In the genomic region with DNA sequence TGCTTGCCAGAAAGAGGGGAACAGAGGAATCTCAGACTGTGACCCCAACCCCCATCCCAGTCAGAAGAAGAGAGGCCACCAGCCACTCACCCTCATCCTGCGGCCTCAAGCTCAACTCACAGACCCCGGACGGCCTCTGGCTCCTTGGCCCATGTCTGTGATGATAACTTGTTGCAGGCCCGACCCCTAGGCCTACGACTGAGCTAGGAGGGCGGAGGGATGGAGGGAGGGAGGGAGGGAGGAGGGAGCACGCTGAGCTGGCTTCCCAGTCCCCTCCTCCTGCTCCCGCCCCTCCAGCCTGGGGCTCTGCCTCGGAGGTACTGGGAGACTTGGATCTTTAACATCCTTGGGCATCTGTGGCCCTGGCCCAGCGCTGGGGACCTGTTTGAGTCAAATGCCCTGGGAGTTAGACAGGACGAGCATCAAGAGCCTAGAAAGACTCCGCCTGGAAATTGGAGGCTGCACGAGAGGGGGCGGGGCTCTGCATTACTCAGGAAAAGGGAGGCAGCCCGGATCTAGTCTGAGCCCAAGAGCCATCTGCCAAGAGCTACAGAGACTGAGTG, we compare ENCODE assay signal across 7 mouse cellular contexts. TPM values are rescaled to one million over a fixed set of nuclear protein-coding genes. Genes with fewer than 3 reads are reported as not detected.
DNase-seq lines count a peak whose midpoint lies in the region; ATAC-seq and TF ChIP-seq lines count a peak whose summit lies in the region.

No protein-coding gene starts in this region.

- peak overlapping the region; percentile 74 for H3K27ac ChIP-seq in embryonic facial prominence, embryonic 14.5 days (replicated peaks; ENCODE audit: low read depth, low read length)
- H3K27ac ChIP-seq in heart, embryonic 11.5 days (ENCODE audit: low read depth, low read length) = peak overlapping the region; percentile 85
- peak overlapping the region; percentile 91 for H3K27ac ChIP-seq in kidney, embryonic 15.5 days
- H3K27ac ChIP-seq in liver, adult 2 months (replicated peaks; ENCODE audit: insufficient read depth, low read depth, low read length) = peak overlapping the region; percentile 43; the same call in 1 of the 2 replicates
- H3K27ac ChIP-seq in neural tube, embryonic 11.5 days (ENCODE audit: low read depth, low read length) = 0 out of 2 replicates have a peak overlapping the region, but pooled peaks have one; percentile 10

- DNase-seq in brain, embryonic 14.5 days (ENCODE audit: low read depth) = peak; percentile 84
- DNase-seq in embryonic facial prominence, embryonic 14.5 days (ENCODE audit: low spot score) = peak; percentile 87
- DNase-seq in liver, adult 2 months (ENCODE audit: extremely low read depth, low read depth, low spot score) = no peak
- DNase-seq in neural tube, embryonic 11.5 days (ENCODE audit: low spot score) = peak; percentile 73
- peak; percentile 71 for DNase-seq in urinary bladder, postnatal 25 days (ENCODE audit: low spot score)

- TF ChIP-seq CTCF in brain, embryonic 14.5 days (IDR thresholded peaks at IDR 0.05; ENCODE audit: borderline replicate concordance, extremely low read depth, insufficient read depth, insufficient read length) = no peak
- no peak for TF ChIP-seq CTCF in liver, adult 2 months (IDR thresholded peaks at IDR 0.05; ENCODE audit: low read depth, low read length)

- ATAC-seq in embryonic facial prominence, embryonic 14.5 days (ENCODE audit: low read depth) = peak; percentile 67
- ATAC-seq in heart, embryonic 11.5 days (replicated peaks; ENCODE audit: insufficient number of reproducible peaks, low FRiP score, low TSS enrichment) = peak; percentile 41
- ATAC-seq in kidney, embryonic 15.5 days (replicated peaks; ENCODE audit: low FRiP score) = peak; percentile 57
- peak; percentile 29; the same call in 1 of the 2 replicates for ATAC-seq in neural tube, embryonic 11.5 days (ENCODE audit: insufficient read depth, low FRiP score, low TSS enrichment)

- H3K27me3 ChIP-seq in embryonic facial prominence, embryonic 14.5 days (replicated peaks; ENCODE audit: control insufficient read depth, insufficient read depth, low read length) = no peaks in the 10 kb centered on the region
- no peaks in the 10 kb centered on the region for H3K27me3 ChIP-seq in heart, embryonic 11.5 days (ENCODE audit: control insufficient read depth, insufficient read depth, low read length)
- H3K27me3 ChIP-seq in kidney, embryonic 15.5 days = no peaks in the 10 kb centered on the region
- no peaks in the 10 kb centered on the region for H3K27me3 ChIP-seq in liver, adult 2 months (ENCODE audit: control insufficient read depth, insufficient read depth, low read length)
- no peaks in the 10 kb centered on the region for H3K27me3 ChIP-seq in neural tube, embryonic 11.5 days (ENCODE audit: control insufficient read depth, insufficient read depth, low read length)

- H3K4me3 ChIP-seq in embryonic facial prominence, embryonic 14.5 days (ENCODE audit: low read depth, low read length) = peak overlapping the region; percentile 38
- H3K4me3 ChIP-seq in heart, embryonic 11.5 days (ENCODE audit: low read depth, low read length) = peak overlapping the region; percentile 43
- H3K4me3 ChIP-seq in kidney, embryonic 15.5 days (replicated peaks) = peak overlapping the region; percentile 46
- peak overlapping the region; percentile 54 for H3K4me3 ChIP-seq in liver, adult 2 months (ENCODE audit: insufficient read depth, low read depth, low read length)
- peak overlapping the region; percentile 21 for H3K4me3 ChIP-seq in neural tube, embryonic 11.5 days (ENCODE audit: low read depth, low read length)

- peak overlapping the region; percentile 59 for H3K9ac ChIP-seq in embryonic facial prominence, embryonic 14.5 days (ENCODE audit: low read depth, low read length)
- peak overlapping the region; percentile 74 for H3K9ac ChIP-seq in heart, embryonic 11.5 days (ENCODE audit: low read depth, low read length)
- H3K9ac ChIP-seq in kidney, embryonic 15.5 days = peak overlapping the region; percentile 59
- H3K9ac ChIP-seq in liver, adult 2 months (ENCODE audit: low read depth, low read length) = peak overlapping the region; percentile 52
- peak overlapping the region; percentile 55 for H3K9ac ChIP-seq in neural tube, embryonic 11.5 days (ENCODE audit: low read length)

- 0 out of 2 replicates have a peak, but pooled peaks cover 6% of the 10 kb centered on the region for H3K36me3 ChIP-seq in embryonic facial prominence, embryonic 14.5 days (ENCODE audit: control insufficient read depth, insufficient read depth, low read length)
- no peaks in the 10 kb centered on the region for H3K36me3 ChIP-seq in heart, embryonic 11.5 days (ENCODE audit: control insufficient read depth, insufficient read depth, low read length)
- 0 out of 2 replicates have a peak, but pooled peaks cover 9% of the 10 kb centered on the region for H3K36me3 ChIP-seq in kidney, embryonic 15.5 days
- no peaks in the 10 kb centered on the region for H3K36me3 ChIP-seq in liver, adult 2 months (ENCODE audit: control insufficient read depth, insufficient read depth, low read length)
- H3K36me3 ChIP-seq in neural tube, embryonic 11.5 days (ENCODE audit: control insufficient read depth, insufficient read depth, low read length) = no peaks in the 10 kb centered on the region

- TF ChIP-seq POLR2A in brain, embryonic 14.5 days (IDR thresholded peaks at IDR 0.05; ENCODE audit: borderline replicate concordance, extremely low read depth, insufficient read depth, insufficient read length, poor library complexity, severe bottlenecking) = no peak
- no peak for TF ChIP-seq POLR2A in liver, adult 2 months (IDR thresholded peaks at IDR 0.05; ENCODE audit: extremely low read depth, insufficient read depth, low read length)

- H3K79me2 ChIP-seq in liver, adult 2 months (ENCODE audit: control insufficient read depth, insufficient read depth, low read length) = no peaks in the 10 kb centered on the region

- H3K9me3 ChIP-seq in embryonic facial prominence, embryonic 14.5 days (ENCODE audit: control insufficient read depth, low read length) = no peaks in the 10 kb centered on the region
- no peaks in the 10 kb centered on the region for H3K9me3 ChIP-seq in heart, embryonic 11.5 days (replicated peaks; ENCODE audit: control insufficient read depth, low read length)
- H3K9me3 ChIP-seq in kidney, embryonic 15.5 days (replicated peaks) = no peaks in the 10 kb centered on the region
- no peaks in the 10 kb centered on the region for H3K9me3 ChIP-seq in neural tube, embryonic 11.5 days (ENCODE audit: control insufficient read depth, low read length)

- WGBS in embryonic facial prominence, embryonic 14.5 days = 1% methylated on average over 11 of the region's 15 CpGs
- 4% methylated on average over 15 of the region's 15 CpGs for WGBS in heart, embryonic 11.5 days (ENCODE audit: insufficient replicate concordance)
- WGBS in kidney, embryonic 15.5 days = 1% methylated on average over 15 of the region's 15 CpGs
- 33% methylated on average over 15 of the region's 15 CpGs for WGBS in liver, adult 2 months
- 3% methylated on average over 12 of the region's 15 CpGs for WGBS in neural tube, embryonic 11.5 days

- peaks cover 20% of the 10 kb centered on the region for H3K4me1 ChIP-seq in embryonic facial prominence, embryonic 14.5 days (ENCODE audit: control insufficient read depth, insufficient read depth, low read length)
- peaks cover 39% of the 10 kb centered on the region for H3K4me1 ChIP-seq in heart, embryonic 11.5 days (ENCODE audit: control insufficient read depth, insufficient read depth, low read length)
- peaks cover 49% of the 10 kb centered on the region for H3K4me1 ChIP-seq in kidney, embryonic 15.5 days
- peaks cover 21% of the 10 kb centered on the region for H3K4me1 ChIP-seq in liver, adult 2 months (ENCODE audit: control insufficient read depth, insufficient read depth, low read length)
- H3K4me1 ChIP-seq in neural tube, embryonic 11.5 days (ENCODE audit: control insufficient read depth, insufficient read depth, low read length) = peaks cover 12% of the 10 kb centered on the region

- H3K4me2 ChIP-seq in embryonic facial prominence, embryonic 14.5 days (ENCODE audit: low read depth, low read length) = peak overlapping the region; percentile 67
- H3K4me2 ChIP-seq in heart, embryonic 11.5 days = peak overlapping the region; percentile 60
- H3K4me2 ChIP-seq in kidney, embryonic 15.5 days = peak overlapping the region; percentile 73
- peak overlapping the region; percentile 39 for H3K4me2 ChIP-seq in neural tube, embryonic 11.5 days (ENCODE audit: low read depth)

RNA-seq across cellular contexts. Expression of a gene that starts 1.7 kb away (rescaled TPM):
- 13.5 and 16.3 TPM in 2 replicates for polyA plus RNA-seq in brain, embryonic 14.5 days (2012; rRNA removed)
- 64.1 and 67.5 TPM in 2 replicates for polyA plus RNA-seq in embryonic facial prominence, embryonic 14.5 days (2014; fragmentation: Nextera tagmentation; extraction: Ambion mirVana)
- polyA plus RNA-seq in heart, embryonic 11.5 days (2014; fragmentation: Nextera tagmentation; extraction: Ambion mirVana) = 36.3 and 37.0 TPM in 2 replicates
- polyA plus RNA-seq in kidney, embryonic 15.5 days (2015; fragmentation: Nextera tagmentation; extraction: Ambion mirVana) = 27.7 and 30.4 TPM in 2 replicates
- 0.28 and 0.54 TPM in 2 replicates for total RNA-seq in liver, adult 2 months (2014; rRNA removed)
- polyA plus RNA-seq in liver, adult 2 months (2012; rRNA removed) = 2.2 and 2.5 TPM in 2 replicates
- 11.8 and 12.8 TPM in 2 replicates for polyA plus RNA-seq in neural tube, embryonic 11.5 days (2014; fragmentation: Nextera tagmentation; extraction: Ambion mirVana)

RNA-seq across cellular contexts. Expression of a gene that starts 15.0 kb away (rescaled TPM):
- polyA plus RNA-seq in brain, embryonic 14.5 days (2012; rRNA removed) = 1.5 TPM in 2 replicates
- polyA plus RNA-seq in embryonic facial prominence, embryonic 14.5 days (2014; fragmentation: Nextera tagmentation; extraction: Ambion mirVana) = 0.14 TPM in 1 of 2 replicates, not detected in the other
- 0.04 and 0.38 TPM in 2 replicates for polyA plus RNA-seq in heart, embryonic 11.5 days (2014; fragmentation: Nextera tagmentation; extraction: Ambion mirVana)
- 0.30 and 0.58 TPM in 2 replicates for polyA plus RNA-seq in kidney, embryonic 15.5 days (2015; fragmentation: Nextera tagmentation; extraction: Ambion mirVana)
- total RNA-seq in liver, adult 2 months (2014; rRNA removed) = under 0.01 TPM in 1 of 2 replicates, not detected in the other
- not detected in 2 replicates for polyA plus RNA-seq in liver, adult 2 months (2012; rRNA removed)
- polyA plus RNA-seq in neural tube, embryonic 11.5 days (2014; fragmentation: Nextera tagmentation; extraction: Ambion mirVana) = 0.38 TPM in 1 of 2 replicates, not detected in the other

RNA-seq across cellular contexts. Expression of a gene that starts 34.4 kb away (rescaled TPM):
- polyA plus RNA-seq in brain, embryonic 14.5 days (2012; rRNA removed) = 0.03 and 0.12 TPM in 2 replicates
- 0.42 and 0.55 TPM in 2 replicates for polyA plus RNA-seq in embryonic facial prominence, embryonic 14.5 days (2014; fragmentation: Nextera tagmentation; extraction: Ambion mirVana)
- polyA plus RNA-seq in heart, embryonic 11.5 days (2014; fragmentation: Nextera tagmentation; extraction: Ambion mirVana) = not detected in 2 replicates
- 0.44 and 0.60 TPM in 2 replicates for polyA plus RNA-seq in kidney, embryonic 15.5 days (2015; fragmentation: Nextera tagmentation; extraction: Ambion mirVana)
- total RNA-seq in liver, adult 2 months (2014; rRNA removed) = 0.83 and 1.1 TPM in 2 replicates
- polyA plus RNA-seq in liver, adult 2 months (2012; rRNA removed) = 2.4 and 4.0 TPM in 2 replicates
- polyA plus RNA-seq in neural tube, embryonic 11.5 days (2014; fragmentation: Nextera tagmentation; extraction: Ambion mirVana) = not detected in 2 replicates

RNA-seq across cellular contexts. Expression of a gene that starts 43.1 kb away (rescaled TPM):
- polyA plus RNA-seq in brain, embryonic 14.5 days (2012; rRNA removed) = 5.5 and 9.0 TPM in 2 replicates
- 27.9 and 29.2 TPM in 2 replicates for polyA plus RNA-seq in embryonic facial prominence, embryonic 14.5 days (2014; fragmentation: Nextera tagmentation; extraction: Ambion mirVana)
- 3.4 and 9.2 TPM in 2 replicates for polyA plus RNA-seq in heart, embryonic 11.5 days (2014; fragmentation: Nextera tagmentation; extraction: Ambion mirVana)
- 8.1 and 11.1 TPM in 2 replicates for polyA plus RNA-seq in kidney, embryonic 15.5 days (2015; fragmentation: Nextera tagmentation; extraction: Ambion mirVana)
- total RNA-seq in liver, adult 2 months (2014; rRNA removed) = 2.8 and 4.5 TPM in 2 replicates
- 30.8 and 35.9 TPM in 2 replicates for polyA plus RNA-seq in liver, adult 2 months (2012; rRNA removed)
- polyA plus RNA-seq in neural tube, embryonic 11.5 days (2014; fragmentation: Nextera tagmentation; extraction: Ambion mirVana) = 8.0 and 8.5 TPM in 2 replicates

Comparison
In these comparisons a context has a peak if more than half of its experiments do, and no peak if none do; other contexts are left out.
1. H3K27ac ChIP-seq: peak in every context shown above with its lines; median percentile 91 in kidney, embryonic 15.5 days; 85 in heart, embryonic 11.5 days; 74 in embryonic facial prominence, embryonic 14.5 days; 43 in liver, adult 2 months; 10 in neural tube, embryonic 11.5 days.